Mouse (Mus musculus): ENCODE measurements around the gene Krt36. TPM values are rescaled to one million over a fixed set of nuclear protein-coding genes. Genes with fewer than 3 reads are reported as not detected.

Krt36 gene
- total RNA-seq (2021), result not detected
- long read RNA-seq, experiment 1, result 0 reads
- long read RNA-seq, experiment 2, result 0 reads

- intact Hi-C loops (cut with DNase I; ENCODE audit: low total_unique reads), result no loop called here
- DNase-seq, result no peak
These were observed at the start of gene Krt36 for GRCm38 (mm10) chr11:100105576-100106122. Gene Krt36 (minus strand): TSS chr11:100105626.

DNA sequence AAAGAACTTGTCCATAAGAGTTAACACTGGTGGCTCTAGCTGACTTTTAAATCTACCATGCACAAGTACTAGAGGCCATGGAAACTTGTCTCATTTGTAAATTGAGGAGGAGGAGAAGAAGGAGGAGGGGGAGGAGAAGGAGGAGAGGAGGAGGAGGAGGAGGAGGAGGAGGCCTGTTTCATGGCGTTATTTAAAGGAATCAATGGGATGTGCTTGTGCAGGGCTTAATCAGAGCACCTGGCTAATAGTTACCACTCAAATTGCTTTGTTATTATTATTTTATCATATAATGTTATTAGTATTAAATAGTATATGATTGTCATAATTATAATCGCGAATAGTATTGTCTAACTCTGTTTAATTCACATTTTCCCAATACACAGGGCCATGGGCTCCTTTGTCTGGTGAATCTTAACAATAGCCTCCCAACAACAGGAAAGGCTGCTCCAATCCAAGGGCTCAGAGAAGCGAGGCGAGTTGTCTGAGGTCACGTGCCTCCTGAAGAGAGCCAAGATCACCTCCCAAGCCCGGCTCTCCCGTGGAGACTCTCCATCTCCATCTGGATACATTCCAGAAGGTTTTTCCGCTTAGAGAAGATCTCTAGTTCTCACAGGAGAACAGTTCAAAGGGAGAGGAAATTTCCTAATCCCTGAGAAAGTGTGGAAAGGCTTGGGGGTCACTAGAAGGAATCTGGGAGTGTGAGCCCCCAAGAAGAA lies 43.3 kb upstream of the Krt36 start, which contains the start of gene Krt19:
Gene Krt19 (minus strand): TSS at position 51 of the 716 bp plus-strand sequence.
- intact Hi-C loops (cut with DNase I; ENCODE audit: low total_unique reads), result no loop called here
- DNase-seq, result no peak

- intact Hi-C loops (cut with DNase I; ENCODE audit: low total_unique reads), result no loop called here
- DNase-seq, result no peak
These were observed 42.3 kb upstream of the Krt36 start for GRCm38 (mm10) chr11:100147566-100148353.

- DNase-seq, result no peak
- intact Hi-C loops (cut with DNase I; ENCODE audit: low total_unique reads), result no loop called here
These were observed 40.6 kb upstream of the Krt36 start for GRCm38 (mm10) chr11:100145858-100146560.

GRCm38 (mm10) chr11:100145104-100145503 lies 39.7 kb upstream of the Krt36 start:
- intact Hi-C loops (cut with DNase I; ENCODE audit: low total_unique reads), result no loop called here
- no peak for DNase-seq

DNA sequence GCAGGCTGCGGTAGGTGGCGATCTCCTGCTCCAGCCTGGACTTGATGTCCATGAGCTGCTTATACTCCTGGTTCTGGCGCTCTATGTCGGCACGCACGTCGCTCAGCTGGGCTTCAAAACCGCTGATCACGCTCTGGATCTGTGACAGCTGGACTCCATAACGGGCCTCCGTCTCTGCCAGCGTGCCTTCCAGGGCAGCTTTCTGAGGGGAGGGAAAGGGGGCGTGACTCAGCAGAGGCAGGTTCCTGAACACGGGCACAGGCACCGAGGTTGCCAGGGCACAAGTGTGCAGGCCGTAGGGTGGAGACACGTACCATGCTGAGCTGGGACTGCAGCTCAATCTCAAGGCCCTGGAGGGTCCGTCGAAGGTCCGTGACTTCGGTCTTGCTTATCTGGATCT lies 35.5 kb upstream of the Krt36 start:
- intact Hi-C loops (cut with DNase I; ENCODE audit: low total_unique reads), result no loop called here
- DNase-seq, result peak; percentile 25

DNA sequence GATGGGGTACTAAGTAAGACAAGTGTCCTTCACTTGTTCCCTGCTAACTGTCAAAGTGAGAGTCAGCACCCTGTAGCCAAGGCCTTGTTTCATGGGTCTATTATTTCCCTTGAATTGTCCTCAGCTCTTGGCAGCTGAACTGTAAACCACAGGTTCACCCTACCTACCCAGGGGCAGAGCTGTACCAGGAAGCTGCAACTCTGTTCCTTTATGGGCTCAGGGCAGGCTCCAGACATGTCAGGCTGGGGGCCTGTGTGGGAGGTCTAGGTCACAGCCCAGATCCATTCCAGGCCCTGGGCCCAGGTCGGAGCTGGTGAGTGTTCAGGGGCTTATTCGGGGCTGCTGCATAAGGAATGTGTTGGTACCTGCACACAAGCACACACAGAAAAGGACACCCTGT lies 34.0 kb upstream of the Krt36 start:
- intact Hi-C loops (cut with DNase I; ENCODE audit: low total_unique reads), result no loop called here
- DNase-seq, result no peak

DNA sequence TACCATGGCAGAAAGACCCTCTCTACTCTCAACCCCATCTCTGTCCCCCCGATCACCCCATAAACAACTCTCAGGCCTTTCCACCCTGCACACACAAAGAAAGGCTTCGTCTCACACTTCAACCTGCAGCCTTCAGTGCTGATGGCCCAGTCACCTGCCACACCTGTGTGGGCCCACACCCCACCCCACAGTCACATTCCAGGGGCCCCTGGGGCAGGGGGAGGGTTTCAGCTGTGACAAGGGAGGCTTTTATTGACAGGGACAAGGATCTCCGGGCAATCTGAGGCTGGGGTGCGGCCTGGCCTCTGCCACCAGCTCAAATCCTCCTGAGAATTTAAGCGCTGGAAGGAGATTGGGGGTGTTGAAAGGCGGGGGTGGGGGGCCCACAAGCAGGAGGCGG lies 33.4 kb upstream of the Krt36 start:
- intact Hi-C loops (cut with DNase I; ENCODE audit: low total_unique reads), result no loop called here
- no peak for DNase-seq

DNA sequence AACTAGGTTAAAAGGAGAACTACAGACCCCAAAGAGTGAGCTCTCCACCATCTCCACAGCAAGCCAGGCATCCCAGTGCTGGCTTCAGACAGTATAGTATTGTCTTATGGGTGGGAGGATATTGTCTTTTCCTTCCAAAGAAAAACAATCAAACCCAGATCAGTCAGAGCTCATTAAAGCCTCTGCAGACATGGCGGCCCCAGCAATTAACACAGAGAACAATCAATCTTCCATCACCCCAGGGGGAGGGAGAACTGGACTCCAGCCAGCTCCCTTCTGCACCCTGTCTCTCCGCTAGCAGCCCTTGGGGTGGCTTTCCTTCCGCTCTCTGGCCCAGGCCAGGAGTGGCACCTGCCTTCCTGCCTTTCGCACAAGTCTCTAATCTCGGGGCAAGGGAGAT lies 32.3 kb upstream of the Krt36 start:
- intact Hi-C loops (cut with DNase I; ENCODE audit: low total_unique reads), result no loop called here
- no peak for DNase-seq

DNA sequence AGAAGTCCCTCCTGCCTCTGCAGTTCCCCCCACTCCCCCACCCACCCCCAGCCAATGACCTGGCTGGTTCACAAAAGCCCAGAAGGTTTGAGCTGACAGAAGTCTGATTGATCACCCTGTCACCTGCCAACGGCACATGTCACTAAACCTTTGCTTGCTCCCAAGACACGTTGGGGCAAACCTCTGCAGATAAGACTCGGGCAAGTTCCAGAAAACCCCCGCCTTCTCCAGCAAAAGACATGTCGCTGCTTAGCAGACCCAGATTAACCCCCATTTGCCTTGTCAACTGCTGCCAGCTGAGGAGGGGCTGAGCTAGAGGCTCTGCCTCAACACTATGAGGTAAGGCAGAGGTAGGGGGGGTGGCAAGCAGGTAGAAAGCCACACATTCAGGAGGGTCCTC lies 31.1 kb upstream of the Krt36 start:
- no peak for DNase-seq
- intact Hi-C loops (cut with DNase I; ENCODE audit: low total_unique reads), result no loop called here

DNA sequence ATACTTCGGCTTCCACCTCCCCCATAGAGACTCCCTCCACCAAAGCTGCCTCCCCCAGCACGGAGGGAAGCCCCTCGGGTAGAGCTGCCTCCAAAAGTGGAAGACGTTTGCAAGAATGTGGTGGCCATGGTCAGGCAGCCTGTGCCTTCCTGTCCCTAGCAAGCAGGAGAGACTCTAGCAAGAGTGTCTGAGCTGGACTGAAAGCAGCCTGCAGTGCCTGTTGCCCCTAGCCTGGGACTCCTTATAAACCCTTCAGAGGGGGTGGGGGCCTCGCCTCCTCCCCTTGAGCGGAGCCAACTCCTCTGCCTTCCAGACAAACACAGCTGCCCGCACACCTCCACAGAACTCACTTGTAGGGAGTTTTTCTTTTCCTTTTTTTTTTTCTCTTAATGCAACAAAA lies 30.3 kb upstream of the Krt36 start, which contains the start of gene Krt15:
Gene Krt15 (minus strand): TSS at position 198 of the 400 bp plus-strand sequence.
- intact Hi-C loops (cut with DNase I; ENCODE audit: low total_unique reads), result no loop called here
- DNase-seq, result no peak

DNA sequence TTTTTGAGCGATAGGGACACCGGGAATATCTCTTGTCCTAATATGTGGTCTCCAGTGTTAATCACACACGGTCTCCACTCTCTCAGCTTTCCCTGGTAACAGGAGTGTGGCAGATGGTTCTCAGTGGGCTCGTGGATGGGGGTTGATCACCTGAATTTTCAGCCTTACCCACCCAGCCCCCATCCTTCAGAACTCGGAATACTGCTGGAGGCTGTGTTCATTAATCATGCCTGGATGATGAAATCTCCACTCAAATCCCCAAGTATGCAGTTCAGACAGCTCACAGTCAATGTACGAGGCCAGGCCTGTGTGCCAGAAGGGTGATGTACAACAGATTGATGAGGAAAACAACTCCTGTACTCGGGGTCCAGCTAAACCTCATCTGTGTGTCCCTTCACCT lies 19.5 kb upstream of the Krt36 start:
- intact Hi-C loops (cut with DNase I; ENCODE audit: low total_unique reads), result no loop called here
- DNase-seq, result no peak

DNA sequence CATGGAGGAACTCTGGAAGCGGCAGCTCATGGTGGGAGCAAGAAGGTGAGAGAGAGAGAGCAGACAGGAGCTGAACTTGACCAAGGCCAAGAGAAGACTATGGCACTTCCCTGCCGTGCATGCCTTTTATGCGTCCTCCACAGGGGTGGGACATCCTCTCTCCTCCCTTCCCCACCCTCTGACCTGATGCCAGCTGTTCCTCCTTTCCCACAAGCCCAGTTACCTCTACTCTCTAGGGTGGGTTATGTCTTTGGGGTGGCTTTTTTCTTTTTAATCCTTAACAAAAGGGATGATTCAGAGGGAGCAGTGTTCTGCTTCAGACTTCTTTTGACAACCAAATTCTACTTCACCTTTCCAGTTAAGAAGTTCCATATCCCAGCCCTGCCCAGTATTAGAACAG lies 16.0 kb upstream of the Krt36 start, which contains the start of gene Krt13:
Gene Krt13 (minus strand): TSS at position 101 of the 400 bp plus-strand sequence.
- no peak for DNase-seq

DNA sequence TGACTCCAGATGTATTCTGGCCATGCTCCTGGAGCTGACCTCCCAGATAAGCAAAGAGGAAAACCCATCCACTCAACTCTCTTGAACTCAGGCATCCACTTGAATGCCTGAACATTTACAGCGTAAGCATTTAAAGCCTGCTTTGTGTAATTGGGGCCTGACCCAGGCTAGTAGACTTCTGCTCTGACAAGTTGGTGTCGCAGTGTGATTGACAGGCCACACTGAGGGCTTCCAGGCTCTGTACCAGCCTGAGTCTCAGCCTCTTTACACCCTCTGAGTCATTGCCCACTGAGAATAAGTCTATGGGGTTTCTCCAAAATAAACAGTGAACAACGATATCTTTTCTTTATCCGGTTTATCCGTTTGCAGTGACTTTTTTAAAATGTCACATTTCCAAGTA lies 14.9 kb upstream of the Krt36 start:
- intact Hi-C loops (cut with DNase I; ENCODE audit: low total_unique reads), result no loop called here
- no peak for DNase-seq

More for the DNA sequence above, 16.0 kb upstream of the Krt36 start, which contains the start of gene Krt13:
- intact Hi-C loops (cut with DNase I; ENCODE audit: low total_unique reads), result no loop called here

- intact Hi-C loops (cut with DNase I; ENCODE audit: low total_unique reads), result no loop called here
- no peak for DNase-seq
These were observed 8.3 kb upstream of the Krt36 start for GRCm38 (mm10) chr11:100113742-100114029.

DNA sequence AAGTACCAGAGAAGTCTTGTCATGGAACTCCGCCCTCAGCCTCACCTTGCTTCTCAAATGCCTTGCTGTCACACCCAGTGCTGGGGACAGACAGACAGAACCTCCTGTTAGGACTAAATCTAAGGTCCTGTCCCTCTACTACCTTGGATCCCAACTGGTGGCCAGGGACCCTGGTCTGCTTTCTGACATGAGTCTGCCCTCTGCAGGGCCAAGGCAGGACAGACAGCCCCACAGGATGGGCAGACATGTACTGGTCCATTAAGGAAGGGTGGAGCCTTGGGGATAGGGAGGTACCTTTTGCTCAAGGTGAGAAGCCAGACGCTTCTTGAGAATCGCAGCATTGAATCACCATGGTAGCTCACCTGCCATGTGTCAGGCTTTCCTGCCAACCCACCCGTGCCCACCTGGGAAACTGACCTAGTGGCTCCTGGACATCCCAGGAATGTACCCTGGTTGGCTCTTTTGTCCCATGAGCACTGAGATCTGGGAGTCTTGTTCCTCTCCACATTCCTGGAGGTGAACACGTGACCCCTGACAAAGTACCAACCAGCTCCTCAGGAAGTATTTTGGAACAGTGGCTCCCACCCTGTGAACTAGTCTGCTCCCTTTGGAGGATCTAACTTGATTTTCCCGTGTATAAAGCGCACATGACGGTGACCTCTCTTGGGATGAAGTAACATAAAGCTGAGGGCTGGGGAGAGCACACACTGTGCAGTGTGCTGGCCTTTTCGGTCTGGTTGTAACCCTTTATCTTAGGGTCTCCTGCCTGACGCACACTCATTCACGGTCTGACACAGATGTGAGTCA lies 7.7 kb upstream of the Krt36 start:
- intact Hi-C loops (cut with DNase I; ENCODE audit: low total_unique reads), result no loop called here
- no peak for DNase-seq

DNA sequence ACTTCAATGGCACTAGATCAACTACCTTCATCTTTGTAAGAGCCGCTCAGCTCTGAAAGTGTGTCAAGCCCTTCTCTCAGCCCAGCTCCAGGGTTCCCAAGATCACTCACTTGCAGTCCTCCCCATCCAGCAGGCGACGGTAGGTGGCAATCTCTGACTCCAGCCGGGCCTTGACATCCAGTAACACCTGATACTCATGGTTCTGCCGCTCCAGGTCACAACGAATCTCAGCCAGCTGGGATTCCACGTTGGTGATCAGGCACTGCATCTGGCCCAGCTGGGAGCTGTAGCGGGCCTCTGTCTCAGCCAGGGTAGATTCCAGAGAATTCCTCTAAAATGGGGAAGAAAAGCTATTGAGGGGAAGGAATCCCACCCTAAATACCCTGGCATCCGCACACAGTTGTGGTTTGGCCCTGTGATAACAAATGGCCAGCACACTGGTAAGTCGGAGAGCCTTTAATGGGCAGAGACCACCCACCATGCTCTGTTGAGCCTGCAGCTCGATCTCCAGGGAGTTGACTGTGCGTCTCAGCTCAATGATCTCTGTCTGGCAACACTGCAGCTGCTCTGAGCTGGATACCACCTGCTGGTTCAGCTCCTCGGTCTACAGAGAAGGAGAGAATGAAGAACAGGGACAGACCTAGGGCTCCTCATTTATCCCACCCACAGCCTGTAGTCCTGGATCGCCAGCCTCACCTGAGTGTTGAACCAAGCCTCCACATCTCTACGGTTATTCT lies 2.6 kb downstream of the Krt36 start:
- no peak for DNase-seq
- intact Hi-C loops (cut with DNase I; ENCODE audit: low total_unique reads), result no loop called here

GRCm38 (mm10) chr11:100100391-100100790 lies 5.0 kb downstream of the Krt36 start:
- intact Hi-C loops (cut with DNase I; ENCODE audit: low total_unique reads), result no loop called here

DNA sequence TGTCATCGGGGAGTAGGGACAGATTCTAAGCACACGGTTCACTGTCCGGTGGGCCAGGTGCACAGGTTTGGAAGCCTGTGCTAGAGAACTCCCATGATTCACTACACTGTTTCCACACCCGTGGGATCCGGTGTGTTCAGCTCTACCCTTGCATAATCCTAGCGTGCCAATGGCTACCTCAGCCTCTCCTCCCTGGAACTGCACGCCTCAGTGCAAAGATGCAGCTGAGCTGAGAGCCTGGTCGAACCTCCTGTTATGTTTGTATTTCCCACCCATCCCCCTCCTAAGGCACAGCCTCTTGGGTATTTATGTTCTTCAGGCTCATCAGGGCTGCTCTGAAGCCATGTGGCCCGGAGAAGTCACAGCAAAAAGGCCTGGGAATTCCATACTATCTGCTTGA lies 7.6 kb downstream of the Krt36 start:
- no peak for DNase-seq
- intact Hi-C loops (cut with DNase I; ENCODE audit: low total_unique reads), result no loop called here

More at GRCm38 (mm10) chr11:100100391-100100790, 5.0 kb downstream of the Krt36 start:
- no peak for DNase-seq
